In the genomic region with DNA sequence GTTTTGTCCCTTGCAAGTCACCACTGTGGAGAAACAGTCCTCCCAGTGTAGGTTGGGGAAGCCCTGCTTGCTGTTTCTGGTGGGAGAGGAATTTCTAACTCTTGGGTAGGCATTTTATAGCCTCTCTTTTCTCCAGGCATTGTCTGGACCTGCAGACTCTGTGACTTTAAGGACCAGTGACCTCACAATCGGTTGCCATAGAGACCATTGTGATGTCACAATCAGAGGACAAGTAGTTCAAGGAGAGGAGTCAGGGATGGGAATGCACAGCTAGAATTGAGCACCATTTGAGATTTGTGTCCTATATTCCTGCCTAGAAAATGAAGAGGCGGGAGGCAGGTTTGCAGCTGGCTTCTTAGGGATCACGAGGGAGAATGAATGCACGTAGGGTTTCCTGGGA, we compare ENCODE assay signal across 17 mouse cellular contexts. TPM values are rescaled to one million over a fixed set of nuclear protein-coding genes. Genes with fewer than 3 reads are reported as not detected.
A peak's percentile ranks its signal among the peaks of the same experiment; 100 is the strongest.
DNase-seq lines count a peak whose midpoint lies in the region.
"Had no signal": no experiment of that assay in that cellular context is flagged by ENCODE, and none has a peak within 500 bp of the region (broad histone marks: within the 10 kb centered on the region; RNA-seq: fewer than 3 reads in every experiment).

No protein-coding gene starts in this region.

- DNase-seq in adrenal gland, postnatal 14 days, result peak; percentile 58
- no peak for DNase-seq in adrenal gland, postnatal 4 days (ENCODE audit: low spot score in 2 of 2)
- DNase-seq in retina, postnatal 1 day, result peak; percentile 66
- DNase-seq in retina, embryonic 14.5 days (ENCODE audit: low spot score), result no peak
- DNase-seq in brain, adult 2 months (ENCODE audit: low read depth, low spot score), result peak; percentile 62
- no peak for DNase-seq in heart, adult 8-10 months (ENCODE audit: low spot score)
- DNase-seq in kidney, adult 8-10 months, result no peak
- DNase-seq: adrenal gland, adult 8-10 months; B cell, adult 2 months; cerebellum, adult 2 months; cerebellum, postnatal 14 days; forebrain, postnatal 0 days; gastrocnemius, postnatal 14 days; heart, postnatal 36 days had no signal

RNA-seq across cellular contexts. Expression of a gene that starts 7.3 kb away (rescaled TPM):
- 3.5 and 3.8 TPM in 2 replicates for total RNA-seq in adrenal gland, postnatal 14 days (2021)
- total RNA-seq in adrenal gland, postnatal 4 days (2021), result 1 to 10 TPM; 3.9 to 6.0 TPM
- total RNA-seq in heart, adult 8-10 months (2022), result under 1 TPM; 0.19 to 0.84 (median 0.52) TPM
- total RNA-seq: common myeloid progenitor, adult 5-6 weeks had no signal

RNA-seq across cellular contexts. Expression of a gene that starts 29.4 kb away (rescaled TPM):
- 3.7 and 21.3 TPM in 2 replicates for total RNA-seq in adrenal gland, postnatal 14 days (2021)
- 10 to 100 TPM in 1 of 2 experiments, 1 to 10 TPM in 1; 9.1 to 16.9 TPM for total RNA-seq in adrenal gland, postnatal 4 days (2021)
- under 1 TPM; 0.43 to 0.82 (median 0.59) TPM for total RNA-seq in heart, adult 8-10 months (2022)
- total RNA-seq: common myeloid progenitor, adult 5-6 weeks; gastrocnemius, adult 18-20 months; MEL had no signal

RNA-seq across cellular contexts. Expression of a gene that starts 59.3 kb away (rescaled TPM):
- total RNA-seq in adrenal gland, postnatal 14 days (2021), result 52.2 and 60.9 TPM in 2 replicates
- total RNA-seq in adrenal gland, postnatal 4 days (2021), result 10 to 100 TPM; 80.7 to 81.8 TPM
- 10 to 100 TPM; 24.8 to 27.5 (median 26.0) TPM for total RNA-seq in heart, adult 8-10 months (2022)

Comparison
In these comparisons a context has a peak if more than half of its experiments do, and no peak if none do; other contexts are left out.
1. DNase-seq: peak in adrenal gland, postnatal 14 days (single experiment), retina, postnatal 1 day (single experiment) and brain, adult 2 months (single experiment); none in adrenal gland, postnatal 4 days (0 of 2), retina, embryonic 14.5 days (single experiment), heart, adult 8-10 months (single experiment) and kidney, adult 8-10 months (0 of 2).